In the genomic region with DNA sequence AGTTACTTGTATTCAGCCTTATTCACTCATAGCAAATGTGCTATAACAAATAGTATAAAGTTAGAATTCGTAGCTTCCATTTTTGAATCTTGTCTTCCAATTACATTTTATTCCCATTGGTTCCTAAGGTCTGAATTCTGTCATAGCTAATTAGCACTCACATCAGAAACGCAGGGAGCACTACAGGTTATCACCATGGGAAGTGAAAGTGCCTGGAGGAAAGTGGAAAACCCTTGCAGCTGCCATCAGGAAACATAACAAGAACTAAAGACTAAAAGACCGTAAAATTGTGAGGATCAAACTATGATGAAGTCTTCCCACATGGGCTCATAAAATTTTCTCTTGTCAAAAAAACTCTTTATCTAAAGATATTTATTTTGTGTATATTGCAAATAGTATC, we compare ENCODE assay signal across 10 mouse cellular contexts.
"Had no signal": no experiment of that assay in that cellular context is flagged by ENCODE, and none has a peak within 500 bp of the region (broad histone marks: within the 10 kb centered on the region; RNA-seq: fewer than 3 reads in every experiment).

No protein-coding gene starts in this region.

- DNase-seq: kidney, adult 8-10 months; kidney, postnatal 25 days; layer of hippocampus, adult 9-11 months; layer of hippocampus, postnatal 36 days; lung, adult 2 months; lung, postnatal 36 days; right cerebral cortex, postnatal 4 days; spleen, adult 18-20 months; thymus, adult 18-20 months; thymus, postnatal 14 days had no signal
